Mouse (Mus musculus) hindbrain, embryonic 15.5 days (tissue): ENCODE results near the gene Veph1. TPM values are rescaled to one million over a fixed set of nuclear protein-coding genes. Genes with fewer than 3 reads are reported as not detected.
"Not testable (repeated sequence)": the region's sequence is repeated elsewhere in the genome, so short reads cannot be mapped to it uniquely, and the experiment has no call there.

ENCODE experiments used
- ATAC-seq: fragments of 200-750 bp; cut with Nextera tagmentation; 2 replicates; pipeline ENCODE4 v1.8.0; 2017; ENCODE audit warnings: low read depth, moderate number of reproducible peaks, moderate TSS enrichment; ENCODE audit not compliant: low FRiP score
- H3K27ac ChIP-seq: fragments of 300-500 bp; sonication (generic); replicated peaks from 2 replicates; pipeline ENCODE4 v1.5.1; 2015; ENCODE audit warnings: mild to moderate bottlenecking, inconsistent platforms
- H3K27me3 ChIP-seq: fragments of 300-500 bp; sonication (generic); 2 replicates; pipeline ENCODE4 v1.6.1; 2015; ENCODE audit warnings: control low read depth, inconsistent platforms
- H3K36me3 ChIP-seq: fragments of 300-500 bp; sonication (generic); 2 replicates; pipeline ENCODE4 v1.6.1; 2015; ENCODE audit warnings: control low read depth, inconsistent platforms
- H3K4me1 ChIP-seq: fragments of 300-500 bp; sonication (generic); replicated peaks from 2 replicates; pipeline ENCODE4 v1.6.1; 2015; ENCODE audit warnings: control low read depth, inconsistent platforms
- H3K4me2 ChIP-seq: fragments of 300-500 bp; sonication (generic); 2 replicates; pipeline ENCODE4 v1.6.1; 2015; ENCODE audit warnings: moderate library complexity, mild to moderate bottlenecking, inconsistent platforms
- H3K4me3 ChIP-seq: fragments of 300-500 bp; sonication (generic); 2 replicates; pipeline ENCODE4 v1.5.1; 2015; ENCODE audit warnings: mild to moderate bottlenecking, inconsistent platforms
- H3K9ac ChIP-seq: fragments of 300-500 bp; sonication (generic); 2 replicates; pipeline ENCODE4 v1.6.1; 2015; ENCODE audit warnings: inconsistent platforms
- H3K9me3 ChIP-seq: fragments of 300-500 bp; sonication (generic); 2 replicates; pipeline ENCODE4 v1.6.1; 2016; ENCODE audit warnings: control low read depth, inconsistent platforms
- WGBS: fragments of 180-500 bp; shearing (Covaris S2); methylation state at CpG from one replicate; pipeline ENCODE4 v1.1.7; 2015; 5-methylcytosine and 5-hydroxymethylcytosine counted together
- polyA plus RNA-seq: library from polyadenylated mRNA; unstranded; fragments of >200 nt; fragmentation: Nextera tagmentation; extraction: Ambion mirVana; gene quantifications from 2 replicates; pipeline ENCODE4 v1.2.1, GENCODE M21; 2015

Gene Veph1
- polyA plus RNA-seq, 1 experiment from 2014 or later, result 2.4 TPM

GRCm38 (mm10) chr3:66294729-66295128 is 1.9 kb downstream of the Veph1 start:
- Histone ChIP-seq H3K36me3 (no peaks in the 10 kb centered on the region), H3K4me3 (no peak overlapping the region), H3K27ac (no peak overlapping the region), H3K4me2 (no peak overlapping the region), H3K27me3 (no peaks in the 10 kb centered on the region), H3K9ac (no peak overlapping the region), H3K9me3 (no peaks in the 10 kb centered on the region), H3K4me1 (peaks cover 9% of the 10 kb centered on the region)
- 69% methylated on average over 3 of the region's 3 CpGs for WGBS
- no peak for ATAC-seq

GRCm38 (mm10) chr3:66292356-66292946 is 4.2 kb downstream of the Veph1 start:
- ATAC-seq, result peak; percentile 66
- no peak overlapping the region for H3K27ac ChIP-seq
- peaks cover 9% of the 10 kb centered on the region for H3K4me1 ChIP-seq
- peak overlapping the region; percentile 35; the same call in 1 of the 2 replicates for H3K9ac ChIP-seq
- no peaks in the 10 kb centered on the region for H3K36me3 ChIP-seq
- peak overlapping the region; percentile 28 for H3K4me3 ChIP-seq
- H3K4me2 ChIP-seq, result peak overlapping the region; percentile 53
- no peaks in the 10 kb centered on the region for H3K27me3 ChIP-seq
- no peaks in the 10 kb centered on the region for H3K9me3 ChIP-seq
- 16% methylated on average over 20 of the region's 20 CpGs for WGBS

- no peak overlapping the region for H3K9ac ChIP-seq
- H3K9me3 ChIP-seq, result no peaks in the 10 kb centered on the region
- no peak overlapping the region for H3K4me3 ChIP-seq
- H3K36me3 ChIP-seq, result no peaks in the 10 kb centered on the region
- H3K27me3 ChIP-seq, result no peaks in the 10 kb centered on the region
- 84% methylated on average over 4 of the region's 4 CpGs for WGBS
- H3K4me1 ChIP-seq, result no peaks in the 10 kb centered on the region
- H3K27ac ChIP-seq, result no peak overlapping the region
- ATAC-seq, result no peak
- no peak overlapping the region for H3K4me2 ChIP-seq
Observed at GRCm38 (mm10) chr3:66263270-66263669, 33.4 kb downstream of the Veph1 start.

GRCm38 (mm10) chr3:66262319-66262718 is 34.3 kb downstream of the Veph1 start:
- Histone ChIP-seq H3K9me3 (no peaks in the 10 kb centered on the region), H3K27ac (no peak overlapping the region), H3K4me3 (no peak overlapping the region), H3K4me2 (no peak overlapping the region), H3K4me1 (no peaks in the 10 kb centered on the region), H3K27me3 (no peaks in the 10 kb centered on the region), H3K9ac (no peak overlapping the region), H3K36me3 (no peaks in the 10 kb centered on the region)
- WGBS, result 31% methylated on average over 5 of the region's 5 CpGs
- no peak for ATAC-seq

- WGBS, result 72% methylated on average over 9 of the region's 9 CpGs
- Histone ChIP-seq H3K4me1 (no peaks in the 10 kb centered on the region), H3K4me3 (no peak overlapping the region), H3K36me3 (no peaks in the 10 kb centered on the region), H3K9me3 (no peaks in the 10 kb centered on the region), H3K9ac (no peak overlapping the region), H3K27ac (no peak overlapping the region), H3K4me2 (no peak overlapping the region), H3K27me3 (no peaks in the 10 kb centered on the region)
- peak; percentile 56; the same call in 1 of the 2 replicates for ATAC-seq
Observed at GRCm38 (mm10) chr3:66254504-66255105, 42.0 kb downstream of the Veph1 start.

GRCm38 (mm10) chr3:66251842-66252241 is 44.8 kb downstream of the Veph1 start:
- Histone ChIP-seq H3K27me3 (no peaks in the 10 kb centered on the region), H3K4me2 (no peak overlapping the region), H3K4me1 (no peaks in the 10 kb centered on the region), H3K36me3 (no peaks in the 10 kb centered on the region), H3K4me3 (no peak overlapping the region), H3K27ac (no peak overlapping the region), H3K9me3 (no peaks in the 10 kb centered on the region), H3K9ac (no peak overlapping the region)
- WGBS, result 68% methylated on average over 7 of the region's 7 CpGs
- ATAC-seq, result no peak

- Histone ChIP-seq H3K27me3 (no peaks in the 10 kb centered on the region), H3K36me3 (no peaks in the 10 kb centered on the region), H3K9me3 (no peaks in the 10 kb centered on the region), H3K4me2 (no peak overlapping the region), H3K4me3 (no peak overlapping the region), H3K27ac (no peak overlapping the region), H3K9ac (no peak overlapping the region), H3K4me1 (no peaks in the 10 kb centered on the region)
- ATAC-seq, result no peak
Observed at GRCm38 (mm10) chr3:66240476-66240875, 56.2 kb downstream of the Veph1 start.

- H3K27ac ChIP-seq, H3K4me1 ChIP-seq, H3K36me3 ChIP-seq, H3K9me3 ChIP-seq, H3K4me2 ChIP-seq, H3K27me3 ChIP-seq, H3K4me3 ChIP-seq, H3K9ac ChIP-seq: not testable (repeated sequence)
- WGBS, result 40% methylated on average over 4 of the region's 4 CpGs
- ATAC-seq, result 0 out of 2 replicates have a peak, but pooled peaks have one; percentile 74
Observed at GRCm38 (mm10) chr3:66236234-66236871, 60.3 kb downstream of the Veph1 start.

GRCm38 (mm10) chr3:66224931-66225537 is 71.6 kb downstream of the Veph1 start:
- no peaks in the 10 kb centered on the region for H3K9me3 ChIP-seq
- ATAC-seq, result no peak
- peaks cover 5% of the 10 kb centered on the region; the same call in 1 of the 2 replicates for H3K27me3 ChIP-seq
- 87% methylated on average over 15 of the region's 15 CpGs for whole genome bisulfite sequencing
- H3K9ac ChIP-seq, result no peak overlapping the region
- H3K4me1 ChIP-seq, result peaks cover 9% of the 10 kb centered on the region; the same call in 1 of the 2 replicates
- no peak overlapping the region for H3K27ac ChIP-seq
- no peaks in the 10 kb centered on the region for H3K36me3 ChIP-seq
- H3K4me2 ChIP-seq, result no peak overlapping the region
- H3K4me3 ChIP-seq, result no peak overlapping the region

- ATAC-seq, result peak; percentile 42
- no peak overlapping the region for H3K27ac ChIP-seq
- WGBS, result 2% methylated on average over 11 of the region's 11 CpGs
Observed at GRCm38 (mm10) chr3:66221243-66221611, 75.4 kb downstream of the Veph1 start.

GRCm38 (mm10) chr3:66220554-66221242 is 75.9 kb downstream of the Veph1 start:
- H3K4me1 ChIP-seq, result peaks cover 12% of the 10 kb centered on the region; the same call in 1 of the 2 replicates
- ATAC-seq, result peak; percentile 92
- peak overlapping the region; percentile 51 for H3K4me3 ChIP-seq
- peak overlapping the region; percentile 54 for H3K9ac ChIP-seq
- H3K27ac ChIP-seq, result no peak overlapping the region
- H3K36me3 ChIP-seq, result no peaks in the 10 kb centered on the region
- H3K27me3 ChIP-seq, result peaks cover 9% of the 10 kb centered on the region; the same call in 1 of the 2 replicates
- H3K4me2 ChIP-seq, result peak overlapping the region; percentile 94
- H3K9me3 ChIP-seq, result no peaks in the 10 kb centered on the region
- under 1% methylated on average over 54 of the region's 54 CpGs for WGBS

More at GRCm38 (mm10) chr3:66221243-66221611, 75.4 kb downstream of the Veph1 start:
- Histone ChIP-seq H3K9ac (peak overlapping the region; percentile 54; the same call in 1 of the 2 replicates), H3K4me1 (peaks cover 12% of the 10 kb centered on the region; the same call in 1 of the 2 replicates), H3K4me3 (peak overlapping the region; percentile 51), H3K27me3 (peaks cover 9% of the 10 kb centered on the region; the same call in 1 of the 2 replicates), H3K4me2 (peak overlapping the region; percentile 94), H3K9me3 (no peaks in the 10 kb centered on the region), H3K36me3 (no peaks in the 10 kb centered on the region)
